Mouse (Mus musculus) spleen, adult 18-20 months (tissue): Measurements from ENCODE around the gene Hdgfl2.
"Not testable (repeated sequence)": the region's sequence is repeated elsewhere in the genome, so short reads cannot be mapped to it uniquely, and the experiment has no call there.

Source experiments
- DNase-seq, 2 experiments: peaks; one replicate each; pipeline ENCODE4 v3.0.0; 2022; ENCODE audit warnings: mixed read lengths in 2 of 2

Hdgfl2 gene

GRCm38 (mm10) chr17:56065715-56066114, 13.7 kb upstream of the Hdgfl2 start:
- DNase-seq: not testable (repeated sequence)

GRCm38 (mm10) chr17:56066451-56066850, 13.0 kb upstream of the Hdgfl2 start:
- DNase-seq: no peak

DNA sequence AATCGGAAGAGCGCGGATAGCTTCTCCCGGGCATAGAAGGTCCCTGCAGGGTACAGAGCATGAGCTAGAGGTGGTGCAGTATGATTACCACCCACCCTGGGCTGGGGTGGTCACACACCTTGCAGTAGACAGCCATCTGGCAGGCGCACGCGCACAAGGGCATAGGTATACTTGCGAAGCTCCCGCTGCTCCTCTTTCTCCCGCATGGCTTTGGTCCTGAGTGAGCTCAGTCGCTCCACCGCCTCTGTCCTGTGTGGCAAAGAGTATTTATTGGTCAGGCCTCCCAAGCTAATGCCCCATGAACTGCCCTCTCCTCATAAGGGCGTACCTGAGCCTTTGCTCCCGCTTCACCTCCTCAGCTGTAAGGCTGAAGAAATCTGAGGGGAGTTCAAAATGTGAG, 10.4 kb upstream of the Hdgfl2 start:
- no peak for DNase-seq

DNA sequence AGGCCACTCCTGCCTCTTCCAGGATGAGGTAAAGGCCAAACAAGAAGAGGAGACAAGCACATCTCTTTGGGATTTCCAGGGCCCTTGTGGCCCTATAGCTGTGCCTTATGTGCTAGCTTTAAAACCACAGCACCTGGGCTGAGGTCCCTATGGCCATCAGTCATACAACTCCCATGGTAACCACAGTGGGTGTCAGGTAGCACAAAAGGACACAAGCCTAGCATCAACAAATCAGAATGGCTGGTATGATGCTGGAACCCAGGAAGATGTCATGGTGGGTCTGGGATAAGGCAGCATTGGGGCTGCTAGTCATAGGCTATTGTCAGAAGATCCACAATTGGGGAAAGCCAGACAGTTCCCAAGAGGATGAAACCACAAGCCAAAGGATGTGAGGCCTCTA, 8.3 kb upstream of the Hdgfl2 start:
- DNase-seq: no peak

DNA sequence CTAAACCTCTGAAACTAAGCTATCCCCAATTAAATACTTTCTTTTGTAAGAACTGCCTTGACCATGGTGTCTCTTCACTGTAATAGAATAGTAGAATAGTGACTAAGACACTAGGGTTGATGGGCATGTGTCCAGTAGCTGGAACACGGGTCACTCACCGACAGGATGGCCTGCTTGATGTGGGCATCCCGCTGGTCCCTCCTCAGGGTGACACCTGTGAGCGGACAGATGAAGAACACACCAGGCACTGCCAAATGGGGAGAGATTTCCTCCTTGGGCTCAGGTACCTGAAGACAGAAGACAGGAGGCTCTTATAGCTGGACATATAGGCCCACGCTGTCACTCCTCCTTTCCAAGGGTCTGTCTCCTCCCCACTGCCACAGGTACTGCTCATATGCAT, 7.2 kb upstream of the Hdgfl2 start:
- DNase-seq: no peak

- DNase-seq: peak; percentile 73 to 84
Measured at GRCm38 (mm10) chr17:56074097-56074826, 5.2 kb upstream of the Hdgfl2 start.

DNA sequence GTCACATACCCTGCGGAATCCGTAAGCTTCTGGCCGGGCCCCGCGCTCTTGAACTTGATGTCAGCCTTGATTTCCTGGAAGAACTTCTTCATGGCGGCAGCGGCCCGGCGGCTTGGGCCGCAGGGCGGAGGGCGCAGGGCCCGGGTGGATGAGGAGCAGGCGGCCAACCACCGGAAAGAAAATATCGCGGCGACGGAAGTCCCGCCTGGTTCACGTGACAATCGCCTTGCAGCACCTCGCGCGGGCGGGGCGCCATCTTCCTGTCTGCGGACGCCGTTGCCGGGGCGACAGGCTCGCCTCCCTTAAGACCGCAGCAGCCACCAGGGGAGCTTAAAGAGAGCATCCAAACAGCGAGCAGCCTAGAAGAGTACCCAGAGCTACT, 4.6 kb upstream of the Hdgfl2 start, which contains the start of gene Ubxn6:
Ubxn6 (minus strand) TSS at position 202 of the 382 bp plus-strand sequence.
- DNase-seq: peak; percentile 93 to 95

DNA sequence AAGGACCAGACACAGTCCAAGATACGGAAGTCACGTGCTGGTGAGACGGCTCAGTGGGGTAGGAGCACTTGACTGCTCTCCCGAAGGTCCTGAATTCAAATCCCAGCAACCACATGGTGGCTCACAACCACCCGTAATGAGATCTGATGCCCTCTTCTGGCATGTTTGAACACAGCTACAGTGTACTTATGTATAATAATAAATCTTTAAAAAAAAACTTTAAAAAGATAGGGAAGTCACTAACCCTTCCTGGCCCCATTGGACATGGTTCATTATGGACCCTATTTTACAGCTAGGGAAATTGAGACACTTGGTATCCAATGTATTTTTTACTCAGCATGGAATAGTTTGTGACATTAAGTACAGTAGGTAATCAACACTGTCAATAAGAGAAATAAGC, 1.9 kb upstream of the Hdgfl2 start:
- DNase-seq: no peak

GRCm38 (mm10) chr17:56078361-56078760, 1.1 kb upstream of the Hdgfl2 start:
- DNase-seq: peak in 1 of 2 experiments; percentile 21

DNA sequence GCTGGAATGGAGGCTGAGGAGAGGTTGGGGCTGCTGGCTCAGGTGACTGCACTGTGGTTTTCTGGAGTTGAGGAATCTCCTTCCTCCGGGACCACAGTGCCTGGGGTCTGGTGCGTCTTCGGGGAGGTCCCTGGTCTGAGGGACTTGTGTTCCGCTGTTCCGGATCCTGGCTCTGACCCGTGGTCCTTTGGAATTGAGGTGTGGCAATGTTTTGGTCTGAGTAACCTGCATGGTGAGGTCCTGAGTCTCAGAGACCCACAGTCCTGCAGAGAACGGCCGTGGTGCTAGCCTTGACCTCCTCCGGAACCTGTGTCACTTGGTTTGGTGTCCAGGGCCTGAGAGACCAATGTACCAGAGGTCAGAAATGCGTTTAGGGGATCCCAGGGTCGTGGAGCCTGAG, 487 bp downstream of the Hdgfl2 start:
- DNase-seq: peak in 1 of 2 experiments; percentile 22

- no peak for DNase-seq
Measured at GRCm38 (mm10) chr17:56080781-56081585, 1.5 kb downstream of the Hdgfl2 start.

DNA sequence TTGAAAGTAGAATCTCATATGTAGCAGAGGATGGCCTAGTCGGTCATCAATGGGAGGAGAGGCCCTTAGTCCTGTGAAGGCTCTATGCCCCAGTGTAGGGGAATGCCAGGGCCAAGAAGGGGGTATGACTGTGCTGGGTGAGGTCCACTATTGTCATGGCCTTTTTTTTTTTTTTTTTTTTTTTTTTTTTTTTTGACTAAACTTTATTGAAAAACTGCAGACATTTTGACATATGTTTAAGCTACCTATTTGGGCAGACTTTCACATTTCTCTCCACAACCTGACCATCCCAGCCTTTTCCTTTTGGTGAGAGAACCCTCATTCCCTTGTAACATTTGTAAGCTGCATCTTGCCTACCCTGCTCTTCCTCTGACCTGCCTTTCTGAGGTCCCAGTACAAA, 12.9 kb downstream of the Hdgfl2 start:
- DNase-seq: no peak

- no peak for DNase-seq
Measured at GRCm38 (mm10) chr17:56092794-56093193, 13.4 kb downstream of the Hdgfl2 start.

DNA sequence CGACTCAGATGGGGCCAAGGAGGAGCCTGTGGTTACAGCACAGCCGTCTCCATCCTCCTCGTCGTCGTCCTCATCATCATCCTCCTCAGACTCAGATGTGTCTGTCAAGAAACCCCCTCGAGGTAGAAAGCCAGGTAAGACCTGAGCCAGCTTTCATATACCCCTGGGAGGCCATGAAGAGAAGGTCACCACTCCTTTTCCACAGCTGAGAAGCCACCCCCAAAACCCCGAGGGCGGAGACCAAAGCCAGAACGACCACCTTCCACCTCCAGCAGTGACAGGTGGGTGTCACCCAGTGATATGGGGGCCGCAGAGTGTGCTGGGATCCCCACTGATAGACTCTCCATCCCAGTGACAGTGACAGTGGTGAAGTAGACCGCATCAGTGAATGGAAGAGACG, 17.4 kb downstream of the Hdgfl2 start:
- no peak for DNase-seq

- DNase-seq: no peak
Measured at GRCm38 (mm10) chr17:56098180-56098579, 18.7 kb downstream of the Hdgfl2 start.

DNA sequence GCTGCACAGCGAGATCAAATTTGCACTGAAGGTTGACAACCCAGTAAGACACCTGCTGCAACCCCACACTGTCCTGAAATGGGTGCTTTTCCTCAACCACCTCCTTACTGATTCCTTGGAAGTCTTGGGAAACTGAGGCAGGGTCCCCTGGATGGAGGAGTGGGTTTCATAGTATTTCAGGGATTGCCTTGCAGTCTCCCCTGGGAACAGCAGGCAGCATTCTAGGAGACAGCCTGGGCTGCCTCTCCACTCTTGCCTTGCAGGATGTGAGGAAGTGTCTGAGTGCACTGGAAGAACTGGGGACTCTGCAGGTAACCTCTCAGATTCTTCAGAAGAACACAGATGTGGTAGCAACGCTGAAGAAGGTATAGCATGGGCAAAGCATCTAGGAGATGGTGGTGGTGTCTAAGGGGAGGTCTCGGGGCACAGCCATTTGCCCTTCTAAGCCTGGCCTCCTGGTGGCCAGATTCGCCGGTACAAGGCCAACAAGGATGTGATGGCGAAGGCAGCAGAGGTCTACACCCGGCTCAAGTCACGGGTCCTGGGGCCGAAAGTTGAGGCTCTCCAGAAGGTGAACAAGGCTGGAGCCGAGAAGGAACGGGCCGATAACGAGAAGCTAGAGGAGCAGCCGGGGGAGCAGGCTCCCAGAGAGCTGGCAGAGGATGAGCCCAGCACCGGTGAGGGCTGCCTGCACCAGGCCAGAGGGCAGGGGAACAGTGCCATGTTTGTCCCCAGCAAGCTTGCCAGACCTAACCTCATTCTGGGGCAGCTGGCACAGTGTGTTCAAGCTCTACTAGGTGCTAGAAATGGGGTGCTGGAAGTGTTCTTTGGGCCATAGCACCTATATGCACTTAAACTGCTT, 19.5 kb downstream of the Hdgfl2 start:
- DNase-seq: no peak

DNA sequence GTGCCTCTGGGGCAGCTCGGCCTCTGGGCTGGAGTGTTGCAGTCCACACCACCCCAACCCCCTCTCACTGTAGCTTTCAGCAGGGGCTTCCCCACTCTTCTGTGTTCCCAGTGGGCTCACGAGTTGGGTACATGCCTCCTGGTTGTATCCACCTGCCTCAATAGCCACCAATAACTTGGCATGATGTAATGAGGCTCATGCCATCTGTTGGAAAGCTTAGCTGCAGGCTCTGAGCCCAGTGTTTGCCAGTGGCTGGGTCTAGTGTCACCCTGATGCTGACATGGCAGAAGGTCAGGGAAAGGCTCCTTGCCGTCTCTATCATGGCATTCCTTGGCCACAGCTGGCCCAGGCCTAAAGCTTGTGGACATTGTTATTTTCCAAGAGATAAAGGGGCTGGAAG, 21.4 kb downstream of the Hdgfl2 start:
- no peak for DNase-seq

GRCm38 (mm10) chr17:56102158-56102557, 22.7 kb downstream of the Hdgfl2 start:
- no peak for DNase-seq

- no peak for DNase-seq
Measured at GRCm38 (mm10) chr17:56102927-56103326, 23.5 kb downstream of the Hdgfl2 start.

DNA sequence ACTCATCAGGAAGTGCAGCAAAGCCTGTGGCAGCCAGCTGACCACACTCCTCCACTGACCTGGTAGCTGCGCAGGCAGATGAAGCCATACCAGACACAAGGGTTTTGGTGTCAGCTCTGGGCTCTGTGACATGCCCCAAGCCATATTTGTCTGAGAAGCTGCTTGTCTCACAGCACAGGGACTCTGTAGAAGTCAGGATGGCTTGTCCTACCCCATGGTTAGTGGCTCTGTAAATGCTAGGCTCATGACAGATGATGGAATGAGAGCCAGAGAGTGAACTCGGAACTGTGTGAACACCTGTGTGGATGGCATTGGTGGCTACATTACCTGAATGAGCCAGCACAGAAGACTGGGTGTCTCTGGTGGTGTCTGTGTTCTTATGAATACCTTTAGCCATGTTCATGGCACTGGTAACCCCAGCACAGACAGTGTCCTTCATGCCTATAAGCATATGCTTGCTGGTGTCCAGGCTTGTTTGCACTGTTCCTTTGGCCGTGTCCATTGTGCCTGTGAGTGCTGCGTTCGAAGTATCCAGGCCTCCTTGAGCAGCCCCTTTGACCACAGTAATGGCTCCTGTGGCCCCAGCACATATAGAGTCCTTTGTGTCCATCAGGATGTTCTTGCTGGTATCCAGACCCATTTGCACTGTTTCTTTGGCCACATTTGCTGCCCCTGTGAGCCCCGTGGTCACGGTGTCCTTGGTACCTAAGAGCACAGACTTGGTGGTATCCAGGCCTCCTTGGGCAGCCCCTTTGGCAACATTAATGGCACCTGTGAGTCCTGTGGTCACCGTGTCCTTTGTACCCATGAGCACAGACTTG, 24.2 kb downstream of the Hdgfl2 start:
- no peak for DNase-seq

DNA sequence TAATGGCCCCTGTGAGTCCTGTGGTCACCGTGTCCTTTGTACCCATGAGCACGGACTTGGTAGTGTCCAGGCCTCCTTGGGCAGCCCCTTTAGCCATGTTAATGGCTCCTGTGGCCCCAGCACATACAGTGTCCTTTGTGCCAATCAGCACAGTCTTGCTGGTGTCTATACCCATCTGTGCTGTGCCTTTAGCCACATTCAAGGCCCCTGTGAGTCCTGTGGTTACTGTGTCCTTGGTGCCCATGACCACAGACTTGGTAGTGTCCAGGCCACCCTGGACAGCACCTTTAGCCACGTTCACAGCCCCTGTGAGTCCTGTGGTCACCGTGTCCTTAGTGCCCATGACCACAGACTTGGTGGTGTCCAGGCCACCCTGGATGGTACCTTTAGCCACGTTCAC, 25.4 kb downstream of the Hdgfl2 start:
- DNase-seq: not testable (repeated sequence)

GRCm38 (mm10) chr17:56106436-56106835, 27.0 kb downstream of the Hdgfl2 start:
- not testable (repeated sequence) for DNase-seq
